Mouse (Mus musculus): ENCODE measurements around the gene Wipf1.

DNA sequence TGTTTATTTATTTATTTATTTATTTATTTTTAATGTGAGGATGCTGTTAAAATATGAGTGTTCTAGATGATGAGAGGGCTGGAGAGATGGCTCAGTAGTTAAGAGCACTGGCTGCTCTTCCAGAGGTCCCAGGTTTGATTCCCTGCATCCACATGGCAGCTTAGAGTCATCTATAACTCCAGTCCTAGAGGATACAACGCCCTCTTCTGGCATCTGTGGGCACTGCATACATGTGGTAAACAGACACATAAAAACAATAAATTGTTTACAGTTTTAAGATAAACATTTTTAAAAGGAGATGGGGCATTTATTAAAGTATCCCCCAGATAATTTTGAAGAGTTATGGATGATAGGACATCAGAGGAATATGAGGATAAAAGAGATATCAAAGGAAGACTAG is 10.2 kb upstream of the Wipf1 start:
- TF ChIP-seq CTCF (IDR thresholded peaks at IDR 0.05; ENCODE audit: low read depth) (no peak), EP300 (IDR thresholded peaks at IDR 0.05; ENCODE audit: low read depth) (no peak)

Data from heart, postnatal 0 days (tissue).